Mouse (Mus musculus) hindbrain, embryonic 14.5 days (tissue): ENCODE results near the gene Vmn1r95. TPM values are rescaled to one million over a fixed set of nuclear protein-coding genes. Genes with fewer than 3 reads are reported as not detected.
"Not testable (repeated sequence)": the region's sequence is repeated elsewhere in the genome, so short reads cannot be mapped to it uniquely, and the experiment has no call there.

Experiments
- ATAC-seq: fragments of 200-750 bp; cut with Nextera tagmentation; 2 replicates; pipeline ENCODE4 v1.8.0; 2017; ENCODE audit warnings: moderate number of reproducible peaks, mild to moderate bottlenecking, moderate TSS enrichment, moderate library complexity; ENCODE audit not compliant: low FRiP score
- DNase-seq: peaks from one replicate; pipeline ENCODE4 v3.0.0-alpha.2; 2015; ENCODE audit warnings: low spot score
- H3K27ac ChIP-seq: fragments of 300-500 bp; sonication (generic); 2 replicates; pipeline ENCODE4 v1.5.1; 2014; ENCODE audit warnings: mild to moderate bottlenecking, moderate library complexity
- H3K27me3 ChIP-seq: fragments of 300-500 bp; sonication (generic); 2 replicates; pipeline ENCODE4 v1.6.1; 2014; ENCODE audit warnings: mild to moderate bottlenecking, low read length, mixed read lengths; ENCODE audit not compliant: control insufficient read depth, insufficient read depth
- H3K36me3 ChIP-seq: fragments of 300-500 bp; sonication (generic); replicated peaks from 2 replicates; pipeline ENCODE4 v1.6.1; 2014; ENCODE audit not compliant: control insufficient read depth, insufficient read depth
- H3K4me1 ChIP-seq: fragments of 300-500 bp; sonication (generic); replicated peaks from 2 replicates; pipeline ENCODE4 v1.6.1; 2014; ENCODE audit warnings: antibody characterized with exemption, low read length, mixed read lengths; ENCODE audit not compliant: control insufficient read depth, insufficient read depth
- H3K4me2 ChIP-seq: fragments of 300-500 bp; sonication (generic); replicated peaks from 2 replicates; pipeline ENCODE4 v1.6.1; 2014; ENCODE audit warnings: mild to moderate bottlenecking, moderate library complexity
- H3K4me3 ChIP-seq: fragments of 300-500 bp; sonication (generic); replicated peaks from 2 replicates; pipeline ENCODE4 v1.5.1; 2014; ENCODE audit warnings: mild to moderate bottlenecking, low read length
- H3K9ac ChIP-seq: fragments of 300-500 bp; sonication (generic); 2 replicates; pipeline ENCODE4 v1.6.1; 2014
- H3K9me3 ChIP-seq: fragments of 300-500 bp; sonication (generic); 2 replicates; pipeline ENCODE4 v1.6.1; 2016; ENCODE audit warnings: low read length; ENCODE audit not compliant: control insufficient read depth
- WGBS: fragments of 180-500 bp; shearing (Covaris S2); extraction: QIAGEN DNeasy Blood & Tissue Kit; methylation state at CpG from one replicate; pipeline ENCODE4 v1.1.7; 2014; 5-methylcytosine and 5-hydroxymethylcytosine counted together
- polyA plus RNA-seq: library from polyadenylated mRNA; unstranded; fragments of >200 nt; fragmentation: Nextera tagmentation; extraction: Ambion mirVana; gene quantifications from 2 replicates; pipeline ENCODE4 v1.2.1, GENCODE M21; 2014

The Vmn1r95 gene
- polyA plus RNA-seq = not detected in 2 replicates

DNA sequence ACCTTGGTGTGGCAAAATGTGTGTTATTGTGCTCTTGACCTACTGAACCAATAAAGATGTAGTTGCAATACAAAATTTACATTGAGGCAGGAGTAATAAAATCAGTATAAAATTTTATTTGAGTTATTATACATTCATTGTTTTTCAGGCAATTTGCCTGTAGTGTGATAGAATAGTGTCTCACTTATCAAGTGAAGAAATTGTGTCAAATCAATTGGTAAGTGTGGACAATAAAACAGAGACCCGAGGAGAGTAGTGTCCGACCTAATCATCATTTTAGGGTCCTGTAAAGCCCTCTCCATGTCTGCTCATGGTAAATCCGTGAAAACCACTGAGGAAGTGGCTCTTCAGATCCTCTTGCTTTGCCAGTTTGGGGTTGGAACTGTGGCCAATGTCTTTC is at the start of gene Vmn1r95:
TSS of gene Vmn1r95 (plus strand) at position 301 of the 400 bp plus-strand sequence.
- H3K9me3 ChIP-seq, H3K27me3 ChIP-seq, ATAC-seq, H3K27ac ChIP-seq, H3K9ac ChIP-seq, DNase-seq, H3K36me3 ChIP-seq, H3K4me2 ChIP-seq, H3K4me3 ChIP-seq, H3K4me1 ChIP-seq: not testable (repeated sequence)
- WGBS = no CpG with 5 or more reads among the region's 3 CpGs

DNA sequence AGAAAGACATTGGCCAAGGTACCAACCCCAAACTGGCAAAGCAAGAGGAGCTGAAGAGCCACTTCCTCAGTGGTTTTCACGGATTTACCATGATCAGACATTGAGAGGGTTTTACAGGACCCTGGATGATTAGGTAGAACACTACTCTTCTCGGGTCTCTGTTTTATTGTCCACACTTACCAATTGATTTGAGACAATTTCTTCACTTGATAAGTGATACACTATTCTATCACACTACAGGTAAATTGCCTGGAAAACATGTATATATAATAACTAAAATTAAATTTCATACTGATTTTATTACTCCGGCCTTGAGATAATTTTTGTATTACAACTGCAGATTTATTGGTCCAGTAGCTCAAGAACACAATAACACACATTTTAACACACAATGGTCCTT is 25.2 kb upstream of the Vmn1r95 start, which contains the start of gene Vmn1r94:
TSS of gene Vmn1r94 (minus strand) at position 101 of the 400 bp plus-strand sequence.
- not testable (repeated sequence) for H3K27me3 ChIP-seq, DNase-seq, H3K4me3 ChIP-seq, H3K4me2 ChIP-seq, H3K27ac ChIP-seq, H3K4me1 ChIP-seq, H3K9ac ChIP-seq, ATAC-seq, H3K9me3 ChIP-seq, H3K36me3 ChIP-seq
- WGBS = no CpG with 5 or more reads among the region's 3 CpGs

DNA sequence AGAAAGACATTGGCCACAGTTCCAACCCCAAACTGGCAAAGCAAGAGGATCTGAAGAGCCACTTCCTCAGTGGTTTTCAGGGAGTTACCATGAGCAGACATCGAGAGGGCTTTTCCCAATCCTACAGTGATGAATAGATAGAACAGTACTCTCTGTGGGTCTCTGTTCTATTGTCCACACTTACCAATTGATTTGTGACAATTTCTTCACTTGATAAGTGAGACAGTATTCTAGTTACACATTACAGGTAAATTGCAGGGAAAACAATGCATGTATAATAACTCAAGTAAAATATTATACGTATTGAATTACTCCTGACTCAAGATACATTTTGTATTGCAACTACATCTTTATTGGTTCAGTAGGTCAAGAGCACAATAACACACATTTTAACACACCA is 12.0 kb downstream of the Vmn1r95 start, which contains the start of gene Gm6164:
TSS of gene Gm6164 (minus strand) at position 101 of the 400 bp plus-strand sequence.
- not testable (repeated sequence) for H3K27ac ChIP-seq, H3K4me3 ChIP-seq, H3K27me3 ChIP-seq, ATAC-seq, H3K9me3 ChIP-seq, H3K4me2 ChIP-seq, H3K4me1 ChIP-seq, H3K9ac ChIP-seq, H3K36me3 ChIP-seq, DNase-seq
- no CpG with 5 or more reads among the region's 2 CpGs for WGBS

- no CpG with 5 or more reads among the region's 2 CpGs for WGBS
- ATAC-seq, H3K4me1 ChIP-seq, H3K27ac ChIP-seq, H3K4me3 ChIP-seq, H3K36me3 ChIP-seq, H3K4me2 ChIP-seq, DNase-seq, H3K27me3 ChIP-seq, H3K9me3 ChIP-seq, H3K9ac ChIP-seq: not testable (repeated sequence)
Observed at GRCm38 (mm10) chr7:20233728-20234127, 40.2 kb downstream of the Vmn1r95 start, which contains the start of gene Gm4498. Gm4498 (minus strand) TSS chr7:20233828.

Other genes with a start within 250 kb of the Vmn1r95 start
- gene Igsf23, start 243.0 kb upstream of the Vmn1r95 start, polyA plus RNA-seq = not detected in 2 replicates
- not detected in 2 replicates for gene Ceacam20, start 228.3 kb upstream of the Vmn1r95 start, polyA plus RNA-seq
- not detected in 2 replicates for gene Nlrp9b, start 202.2 kb upstream of the Vmn1r95 start, polyA plus RNA-seq
- not detected in 2 replicates for gene Vmn1r91, start 94.0 kb upstream of the Vmn1r95 start, polyA plus RNA-seq
- gene Gm16442, start 71.1 kb upstream of the Vmn1r95 start, polyA plus RNA-seq = not detected in 2 replicates
- gene Vmn1r93, start 54.6 kb upstream of the Vmn1r95 start, polyA plus RNA-seq = not detected in 2 replicates
- not detected in 2 replicates for gene Vmn1r94, start 25.3 kb upstream of the Vmn1r95 start, polyA plus RNA-seq
- gene Gm6164, start 11.9 kb downstream of the Vmn1r95 start, polyA plus RNA-seq = not detected in 2 replicates
- gene Gm4498, start 40.1 kb downstream of the Vmn1r95 start, polyA plus RNA-seq = not detected in 2 replicates
- gene Gm5890, start 69.1 kb downstream of the Vmn1r95 start, polyA plus RNA-seq = not detected in 2 replicates
- not detected in 2 replicates for gene Gm4133, start 140.4 kb downstream of the Vmn1r95 start, polyA plus RNA-seq
- gene Gm5728, start 181.7 kb downstream of the Vmn1r95 start, polyA plus RNA-seq = not detected in 2 replicates
- gene Vmn1r100, start 224.2 kb downstream of the Vmn1r95 start, polyA plus RNA-seq = not detected in 2 replicates
- not detected in 2 replicates for gene Vmn1r101, start 248.9 kb downstream of the Vmn1r95 start, polyA plus RNA-seq